Mouse (Mus musculus) embryonic facial prominence, embryonic 11.5 days (tissue): ENCODE data around the gene Mettl9. TPM values are rescaled to one million over a fixed set of nuclear protein-coding genes. Genes with fewer than 3 reads are reported as not detected.

Experiments used
- polyA plus RNA-seq: library from polyadenylated mRNA; unstranded; fragments of >200 nt; fragmentation: Nextera tagmentation; extraction: Ambion mirVana; gene quantifications from 2 replicates; pipeline ENCODE4 v1.2.1, GENCODE M21; 2014

The Mettl9 gene
- polyA plus RNA-seq, 1 experiment from 2014 or later: 293 TPM

Other genes starting within 250 kb of the Mettl9 start
- gene Gm5737, start 222.1 kb upstream of the Mettl9 start, polyA plus RNA-seq: not detected in 2 replicates
- 8.7 and 10.6 TPM in 2 replicates for gene Eef2k, start 191.6 kb upstream of the Mettl9 start, polyA plus RNA-seq
- gene Polr3e, start 116.7 kb upstream of the Mettl9 start, polyA plus RNA-seq: 22.7 and 22.8 TPM in 2 replicates
- 12.7 and 14.7 TPM in 2 replicates for gene Cdr2, start 52.1 kb upstream of the Mettl9 start, polyA plus RNA-seq
- not detected in 2 replicates for gene Mfsd13b, start 51.9 kb upstream of the Mettl9 start, polyA plus RNA-seq
- 0.70 and 0.91 TPM in 2 replicates for gene Igsf6, start 40.1 kb downstream of the Mettl9 start, polyA plus RNA-seq
- gene Otoa, start 47.2 kb downstream of the Mettl9 start, polyA plus RNA-seq: not detected in 2 replicates